Mouse (Mus musculus): ENCODE data around the gene Osm. TPM values are rescaled to one million over a fixed set of nuclear protein-coding genes. Genes with fewer than 3 reads are reported as not detected.

Osm gene
- polyA plus RNA-seq, 1 experiment from 2014 or later = 0.14 TPM

DNA sequence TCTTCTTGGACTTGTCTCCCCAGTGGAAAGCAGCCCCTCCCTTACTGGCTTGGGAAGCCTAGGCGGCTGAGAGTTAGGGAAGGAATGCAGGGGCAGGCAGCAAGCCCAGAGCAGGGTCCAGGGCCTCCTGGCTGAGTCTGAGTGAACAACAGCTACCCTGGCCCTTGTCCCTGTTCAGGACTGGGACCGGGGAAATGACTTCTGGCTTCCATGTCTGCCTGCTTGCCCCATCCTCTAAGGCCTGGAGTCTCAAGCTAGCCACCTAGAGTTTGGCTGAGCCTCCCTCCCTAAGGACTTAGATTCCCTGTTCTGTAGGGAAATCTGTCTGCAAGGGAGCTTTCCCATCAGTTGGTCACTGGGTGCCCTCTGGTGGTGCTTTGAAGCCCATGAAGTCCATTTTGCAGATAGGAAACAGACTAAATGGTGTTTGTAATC lies 16.9 kb upstream of the Osm start:
- no peaks in the 10 kb centered on the region for H3K9me3 ChIP-seq (replicated peaks; ENCODE audit: control insufficient read depth, low read length)
- H3K27ac ChIP-seq (ENCODE audit: low read length) = no peak overlapping the region
- 0 out of 2 replicates have a peak, but pooled peaks have one; percentile 26 for ATAC-seq (ENCODE audit: insufficient read depth, low FRiP score)
- H3K36me3 ChIP-seq (ENCODE audit: control insufficient read depth, insufficient read depth, low read length) = 0 out of 2 replicates have a peak, but pooled peaks cover 9% of the 10 kb centered on the region
- 9% methylated on average over 2 of the region's 2 CpGs for WGBS
- peak overlapping the region; percentile 97; the same call in 1 of the 2 replicates for H3K4me2 ChIP-seq (ENCODE audit: low read depth, low read length)
- no peaks in the 10 kb centered on the region for H3K27me3 ChIP-seq (ENCODE audit: control insufficient read depth, insufficient read depth, low read length)
- 0 out of 2 replicates have a peak overlapping the region, but pooled peaks have one; percentile 2 for H3K9ac ChIP-seq (ENCODE audit: low read length)
- peaks cover 11% of the 10 kb centered on the region; the same call in 1 of the 2 replicates for H3K4me1 ChIP-seq (ENCODE audit: control insufficient read depth, insufficient read depth, low read length)
- H3K4me3 ChIP-seq (replicated peaks; ENCODE audit: low read length) = no peak overlapping the region

DNA sequence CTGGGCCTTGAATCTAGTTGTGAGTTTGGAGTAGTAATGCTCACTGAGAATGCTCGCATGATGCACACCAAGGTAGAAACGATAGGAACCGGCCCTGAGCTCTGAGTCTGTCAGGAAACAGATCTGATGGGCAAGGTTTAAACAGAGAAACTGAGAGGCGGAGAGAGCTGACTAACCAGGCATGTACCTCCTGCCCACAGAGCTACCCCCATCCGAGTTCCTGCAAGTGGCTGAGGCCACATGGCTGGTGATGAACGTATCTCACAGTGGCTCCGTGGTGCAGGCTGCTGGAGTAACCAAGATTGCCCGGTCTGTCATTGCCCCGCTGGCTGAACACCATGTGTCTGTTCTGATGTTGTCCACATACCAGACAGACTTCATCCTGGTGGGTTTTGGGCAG lies 16.3 kb upstream of the Osm start:
- H3K4me2 ChIP-seq (ENCODE audit: low read depth, low read length) = no peak overlapping the region
- peaks cover 11% of the 10 kb centered on the region; the same call in 1 of the 2 replicates for H3K4me1 ChIP-seq (ENCODE audit: control insufficient read depth, insufficient read depth, low read length)
- 0 out of 2 replicates have a peak, but pooled peaks cover 4% of the 10 kb centered on the region for H3K36me3 ChIP-seq (ENCODE audit: control insufficient read depth, insufficient read depth, low read length)
- no peaks in the 10 kb centered on the region for H3K9me3 ChIP-seq (replicated peaks; ENCODE audit: control insufficient read depth, low read length)
- no peaks in the 10 kb centered on the region for H3K27me3 ChIP-seq (ENCODE audit: control insufficient read depth, insufficient read depth, low read length)
- no peak overlapping the region for H3K27ac ChIP-seq (ENCODE audit: low read length)
- no peak overlapping the region for H3K4me3 ChIP-seq (replicated peaks; ENCODE audit: low read length)
- H3K9ac ChIP-seq (ENCODE audit: low read length) = no peak overlapping the region
- no peak for ATAC-seq (ENCODE audit: insufficient read depth, low FRiP score)
- 61% methylated on average over 9 of the region's 9 CpGs for WGBS

DNA sequence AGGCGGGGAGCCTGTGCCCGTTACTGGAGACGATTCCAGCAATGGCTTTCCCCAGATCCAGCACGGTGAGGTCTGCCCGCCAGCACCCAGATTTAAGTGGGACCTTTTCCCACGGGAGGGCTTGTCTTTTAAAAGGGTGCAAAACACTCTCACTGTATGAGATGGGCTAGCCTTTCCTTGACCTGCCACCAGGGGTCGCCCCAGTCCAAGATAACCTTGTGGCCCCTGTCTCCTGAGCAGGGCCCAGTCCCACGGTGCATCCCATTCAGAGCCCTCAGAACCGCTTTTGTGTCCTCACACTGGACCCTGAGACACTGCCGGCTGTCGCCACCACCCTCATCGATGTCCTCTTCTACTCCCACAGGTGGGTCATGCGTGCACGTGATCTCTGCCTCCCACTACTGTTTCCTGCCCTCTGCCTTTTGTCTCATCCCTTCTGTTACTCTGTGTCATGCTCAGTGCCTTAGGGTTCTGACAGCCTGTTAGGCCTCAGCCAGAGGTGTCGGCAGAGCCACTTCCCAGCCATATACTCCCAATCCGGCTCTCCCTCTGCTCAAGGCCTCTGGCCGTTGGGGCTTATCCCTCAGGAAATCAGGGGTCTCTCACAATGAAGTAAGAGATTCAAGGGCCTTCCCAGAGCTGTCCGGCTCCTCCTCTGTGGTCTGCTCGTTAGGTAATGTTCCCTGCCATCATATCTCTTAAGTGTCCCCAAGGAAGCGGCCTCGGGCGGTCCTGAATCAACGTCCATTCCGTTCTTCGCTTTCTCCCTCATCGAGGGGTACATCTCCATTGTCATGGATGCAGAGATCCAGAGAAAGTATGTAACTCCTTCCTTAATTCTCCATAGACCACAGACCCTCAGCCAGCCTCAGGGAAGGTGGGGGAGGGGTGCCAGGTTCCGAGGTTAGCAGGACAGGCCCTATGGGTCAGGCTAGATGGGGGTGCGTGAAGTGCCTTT lies 15.5 kb upstream of the Osm start:
- peaks cover 11% of the 10 kb centered on the region; the same call in 1 of the 2 replicates for H3K4me1 ChIP-seq (ENCODE audit: control insufficient read depth, insufficient read depth, low read length)
- no peak overlapping the region for H3K9ac ChIP-seq (ENCODE audit: low read length)
- no peak overlapping the region for H3K4me3 ChIP-seq (replicated peaks; ENCODE audit: low read length)
- no peak overlapping the region for H3K4me2 ChIP-seq (ENCODE audit: low read depth, low read length)
- no peak overlapping the region for H3K27ac ChIP-seq (ENCODE audit: low read length)
- 58% methylated on average over 28 of the region's 28 CpGs for WGBS
- no peaks in the 10 kb centered on the region for H3K27me3 ChIP-seq (ENCODE audit: control insufficient read depth, insufficient read depth, low read length)
- ATAC-seq (ENCODE audit: insufficient read depth, low FRiP score) = no peak
- no peaks in the 10 kb centered on the region for H3K9me3 ChIP-seq (replicated peaks; ENCODE audit: control insufficient read depth, low read length)
- no peaks in the 10 kb centered on the region for H3K36me3 ChIP-seq (ENCODE audit: control insufficient read depth, insufficient read depth, low read length)

DNA sequence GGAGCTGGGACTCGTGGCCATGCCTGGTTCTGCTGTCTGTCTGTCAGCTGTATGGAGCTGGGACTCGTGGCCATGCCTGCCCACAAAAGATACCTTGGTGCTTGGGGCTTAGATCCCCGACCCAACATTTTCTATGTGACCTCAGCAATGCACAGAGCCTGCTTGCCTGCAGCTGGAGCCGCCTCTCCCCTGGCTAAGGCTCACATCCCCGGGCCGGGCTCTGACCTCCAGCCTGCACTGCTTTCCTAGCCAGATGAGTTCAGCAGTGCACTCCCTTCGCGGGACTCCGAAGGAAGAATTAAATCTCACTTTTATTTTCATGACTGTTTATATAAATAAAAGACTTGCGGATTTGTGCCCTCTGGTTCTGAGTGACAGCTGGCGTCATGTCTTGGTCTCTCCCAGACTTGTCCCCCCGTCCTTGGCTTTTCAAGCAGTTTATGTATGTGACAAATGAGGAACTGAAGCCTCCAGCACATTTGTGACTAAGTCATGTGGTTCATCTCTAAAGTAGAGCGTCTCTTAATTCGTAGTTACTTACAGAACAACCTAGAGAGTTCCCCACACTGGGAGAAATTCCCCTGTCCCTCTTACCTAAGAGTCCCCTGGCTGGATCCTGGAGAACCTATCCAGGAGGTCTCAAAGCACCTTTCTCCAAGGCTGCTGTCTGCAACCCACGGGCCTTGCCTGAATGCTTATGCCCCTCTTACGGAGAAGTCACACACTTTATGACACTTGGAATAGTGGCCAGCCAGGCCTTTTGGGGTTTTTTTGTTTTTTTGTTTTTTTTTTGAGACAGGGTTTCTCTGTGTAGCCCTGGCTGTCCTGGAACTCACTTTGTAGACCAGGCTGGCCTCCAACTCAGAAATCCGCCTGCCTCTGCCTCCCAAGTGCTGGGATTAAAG lies 13.9 kb upstream of the Osm start:
- H3K4me1 ChIP-seq (ENCODE audit: control insufficient read depth, insufficient read depth, low read length) = peaks cover 11% of the 10 kb centered on the region; the same call in 1 of the 2 replicates
- H3K4me3 ChIP-seq (replicated peaks; ENCODE audit: low read length) = no peak overlapping the region
- H3K9me3 ChIP-seq (replicated peaks; ENCODE audit: control insufficient read depth, low read length) = no peaks in the 10 kb centered on the region
- 0 out of 2 replicates have a peak overlapping the region, but pooled peaks have one; percentile 29 for H3K9ac ChIP-seq (ENCODE audit: low read length)
- ATAC-seq (ENCODE audit: insufficient read depth, low FRiP score) = no peak
- H3K36me3 ChIP-seq (ENCODE audit: control insufficient read depth, insufficient read depth, low read length) = no peaks in the 10 kb centered on the region
- no peak overlapping the region for H3K27ac ChIP-seq (ENCODE audit: low read length)
- WGBS = 62% methylated on average over 17 of the region's 17 CpGs
- H3K27me3 ChIP-seq (ENCODE audit: control insufficient read depth, insufficient read depth, low read length) = no peaks in the 10 kb centered on the region
- H3K4me2 ChIP-seq (ENCODE audit: low read depth, low read length) = no peak overlapping the region

DNA sequence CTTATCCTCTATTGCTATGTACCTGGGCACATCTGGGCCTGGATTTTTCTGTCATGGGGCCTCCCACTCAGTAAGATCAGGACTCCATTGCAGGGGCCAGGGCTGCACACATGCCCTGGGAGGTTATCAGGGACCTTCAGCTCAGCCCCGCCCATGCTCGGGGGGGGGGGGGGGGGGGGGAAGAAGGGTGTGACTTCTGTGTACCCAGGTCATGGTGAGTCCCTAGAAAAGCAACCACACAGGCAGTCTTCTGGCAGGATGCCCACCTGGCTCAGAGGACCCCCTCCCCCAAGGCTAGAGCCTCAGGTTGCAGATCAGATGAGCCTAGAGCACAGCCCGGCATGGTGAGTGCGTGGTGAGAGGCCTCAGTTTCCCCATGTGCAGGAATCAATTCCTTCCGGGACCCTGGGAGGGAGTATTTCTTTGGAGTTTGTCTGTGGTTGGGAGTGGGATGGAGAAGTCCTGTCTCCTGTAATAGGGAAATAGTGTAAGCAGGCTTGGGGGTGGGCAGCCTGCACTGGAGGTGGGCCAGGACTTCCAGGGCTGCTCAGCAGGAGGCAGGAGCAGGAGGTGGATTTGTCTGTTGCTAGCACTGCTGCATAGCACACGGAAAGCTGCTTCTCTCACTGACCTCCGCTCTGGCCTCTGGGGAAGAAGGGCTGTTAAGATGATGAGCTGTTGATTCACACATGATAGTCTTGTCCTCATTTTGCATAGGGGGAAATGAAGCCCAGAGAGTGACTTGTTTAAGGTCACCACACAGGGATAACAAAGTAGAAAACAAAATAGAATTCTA lies 12.6 kb upstream of the Osm start:
- Histone ChIP-seq H3K9me3 (replicated peaks; ENCODE audit: control insufficient read depth, low read length) (no peaks in the 10 kb centered on the region), H3K4me3 (replicated peaks; ENCODE audit: low read length) (no peak overlapping the region), H3K9ac (ENCODE audit: low read length) (no peak overlapping the region), H3K4me2 (ENCODE audit: low read depth, low read length) (no peak overlapping the region), H3K27me3 (ENCODE audit: control insufficient read depth, insufficient read depth, low read length) (no peaks in the 10 kb centered on the region), H3K27ac (ENCODE audit: low read length) (no peak overlapping the region), H3K4me1 (ENCODE audit: control insufficient read depth, insufficient read depth, low read length) (peaks cover 6% of the 10 kb centered on the region; the same call in 1 of the 2 replicates), H3K36me3 (ENCODE audit: control insufficient read depth, insufficient read depth, low read length) (no peaks in the 10 kb centered on the region)
- WGBS = 37% methylated on average over 5 of the region's 7 CpGs
- ATAC-seq (ENCODE audit: insufficient read depth, low FRiP score) = no peak

DNA sequence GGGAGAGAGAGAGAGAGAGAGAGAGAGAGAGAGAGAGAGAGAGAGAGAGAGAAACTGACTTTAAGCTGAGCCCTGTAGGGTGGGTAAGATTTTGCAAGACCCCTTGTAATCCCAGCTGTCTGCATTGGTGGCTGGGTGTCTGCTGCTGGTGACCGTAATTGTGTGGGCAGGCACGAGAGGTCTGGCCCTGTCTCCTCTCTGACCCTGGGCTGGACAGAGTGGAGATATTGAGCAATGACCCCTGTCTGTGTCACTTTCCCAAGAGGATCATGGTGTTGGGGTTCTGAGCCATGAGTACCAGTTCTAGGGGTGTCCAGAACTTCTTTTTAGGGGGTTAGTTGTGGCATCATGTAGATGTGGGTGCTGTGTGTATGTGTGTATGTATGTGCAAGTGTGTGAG lies 12.0 kb upstream of the Osm start:
- ATAC-seq (ENCODE audit: insufficient read depth, low FRiP score) = no peak
- no peaks in the 10 kb centered on the region for H3K27me3 ChIP-seq (ENCODE audit: control insufficient read depth, insufficient read depth, low read length)
- no peak overlapping the region for H3K27ac ChIP-seq (ENCODE audit: low read length)
- H3K9ac ChIP-seq (ENCODE audit: low read length) = no peak overlapping the region
- no peaks in the 10 kb centered on the region for H3K9me3 ChIP-seq (replicated peaks; ENCODE audit: control insufficient read depth, low read length)
- H3K36me3 ChIP-seq (ENCODE audit: control insufficient read depth, insufficient read depth, low read length) = no peaks in the 10 kb centered on the region
- H3K4me2 ChIP-seq (ENCODE audit: low read depth, low read length) = no peak overlapping the region
- 0 out of 2 replicates have a peak, but pooled peaks cover 1% of the 10 kb centered on the region for H3K4me1 ChIP-seq (ENCODE audit: control insufficient read depth, insufficient read depth, low read length)
- WGBS = 56% methylated on average over 2 of the region's 2 CpGs
- H3K4me3 ChIP-seq (replicated peaks; ENCODE audit: low read length) = no peak overlapping the region

DNA sequence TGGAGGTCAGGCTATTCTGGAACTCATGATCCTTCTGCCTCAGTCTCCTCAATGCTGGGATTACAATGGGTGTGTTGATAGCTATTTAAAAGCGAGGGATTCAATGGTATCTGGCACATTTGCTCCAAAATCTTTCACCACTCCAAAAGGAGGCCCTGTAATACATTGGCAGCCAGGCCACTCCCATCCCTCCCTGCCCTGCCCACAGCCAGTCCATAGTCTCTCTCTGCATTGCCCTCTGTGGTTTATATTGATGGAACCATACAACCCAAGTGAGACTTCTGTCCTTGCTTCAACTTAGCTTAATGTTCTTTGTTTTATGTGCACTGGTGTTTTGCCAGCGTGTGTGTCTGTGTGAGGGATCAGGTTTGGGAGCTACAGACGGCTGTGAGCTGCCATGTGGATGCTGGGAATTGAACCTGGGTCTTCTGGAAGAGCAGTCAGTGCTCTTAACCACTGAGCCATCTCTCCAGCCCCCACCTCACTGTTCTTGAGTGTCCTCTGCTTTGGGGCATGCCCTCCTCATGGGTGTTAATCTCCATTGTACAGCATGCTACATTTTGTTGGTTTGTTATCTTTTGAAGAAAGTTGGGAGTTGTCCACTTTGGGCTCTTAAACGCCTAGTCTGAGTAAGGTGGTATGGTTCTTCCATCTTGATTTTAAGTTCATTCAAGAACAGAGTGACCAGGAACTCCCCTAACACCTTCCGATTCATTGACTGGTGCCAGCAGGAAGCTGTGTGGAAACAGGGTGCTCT lies 9.5 kb upstream of the Osm start:
- no peak for ATAC-seq (ENCODE audit: insufficient read depth, low FRiP score)

DNA sequence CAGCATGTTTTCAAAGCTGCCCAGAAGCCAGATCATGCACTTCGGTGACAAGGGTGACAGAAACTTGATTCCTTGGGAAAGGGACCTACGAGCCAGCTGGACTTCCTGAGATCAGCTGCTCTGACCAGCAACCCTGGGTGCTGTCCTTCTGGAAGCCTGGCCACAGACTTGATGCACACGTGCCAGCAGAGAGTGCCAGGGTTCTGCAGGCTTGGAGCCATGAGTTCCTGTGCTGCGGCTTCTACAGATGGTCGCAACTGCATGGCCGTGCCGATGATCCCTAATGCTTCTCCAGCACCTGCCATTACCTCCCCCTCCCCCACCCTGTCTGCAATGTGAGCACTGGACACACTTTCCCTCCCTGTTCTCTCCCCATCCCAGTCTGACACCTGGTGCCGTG lies 7.8 kb upstream of the Osm start:
- no peak overlapping the region for H3K4me3 ChIP-seq (replicated peaks; ENCODE audit: low read length)
- no peak for ATAC-seq (ENCODE audit: insufficient read depth, low FRiP score)
- H3K4me1 ChIP-seq (ENCODE audit: control insufficient read depth, insufficient read depth, low read length) = no peaks in the 10 kb centered on the region
- no peaks in the 10 kb centered on the region for H3K9me3 ChIP-seq (replicated peaks; ENCODE audit: control insufficient read depth, low read length)
- no peak overlapping the region for H3K9ac ChIP-seq (ENCODE audit: low read length)
- H3K36me3 ChIP-seq (ENCODE audit: control insufficient read depth, insufficient read depth, low read length) = no peaks in the 10 kb centered on the region
- no peak overlapping the region for H3K27ac ChIP-seq (ENCODE audit: low read length)
- no peak overlapping the region for H3K4me2 ChIP-seq (ENCODE audit: low read depth, low read length)
- 44% methylated on average over 8 of the region's 8 CpGs for WGBS
- no peaks in the 10 kb centered on the region for H3K27me3 ChIP-seq (ENCODE audit: control insufficient read depth, insufficient read depth, low read length)

More for the DNA sequence above, 9.5 kb upstream of the Osm start:
- Histone ChIP-seq H3K36me3 (ENCODE audit: control insufficient read depth, insufficient read depth, low read length) (no peaks in the 10 kb centered on the region), H3K9me3 (replicated peaks; ENCODE audit: control insufficient read depth, low read length) (no peaks in the 10 kb centered on the region), H3K9ac (ENCODE audit: low read length) (no peak overlapping the region), H3K27me3 (ENCODE audit: control insufficient read depth, insufficient read depth, low read length) (no peaks in the 10 kb centered on the region), H3K4me3 (replicated peaks; ENCODE audit: low read length) (no peak overlapping the region), H3K4me1 (ENCODE audit: control insufficient read depth, insufficient read depth, low read length) (no peaks in the 10 kb centered on the region), H3K4me2 (ENCODE audit: low read depth, low read length) (no peak overlapping the region), H3K27ac (ENCODE audit: low read length) (no peak overlapping the region)
- WGBS = 76% methylated on average over 5 of the region's 5 CpGs

Data from stomach, embryonic 16.5 days (tissue).